Mouse (Mus musculus) kidney, adult 9 months (tissue): Measurements from ENCODE around the gene Tfam.

ENCODE experiments used
- DNase-seq: peaks from one replicate; pipeline ENCODE4 v3.0.0; 2022

Gene Tfam

DNA sequence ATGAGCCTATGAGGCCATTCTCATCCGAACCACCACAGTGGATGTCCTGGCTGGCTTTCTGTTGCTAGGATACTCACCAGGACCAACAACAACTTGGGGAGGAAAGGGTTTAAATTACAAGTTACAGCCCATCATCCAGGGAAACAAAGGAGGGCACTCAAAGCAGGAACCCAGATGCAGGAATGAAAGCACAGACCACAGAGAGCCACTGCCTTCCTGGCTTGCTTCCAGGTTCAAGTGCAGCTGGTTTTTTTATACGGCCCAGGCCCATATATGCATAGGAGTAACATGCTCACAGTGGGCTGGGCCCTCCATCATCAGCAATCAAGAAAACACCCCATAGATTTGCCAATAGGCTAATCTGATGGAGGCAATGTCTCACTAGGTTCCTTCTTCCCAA lies 15.4 kb downstream of the Tfam start:
- no peak for DNase-seq

DNA sequence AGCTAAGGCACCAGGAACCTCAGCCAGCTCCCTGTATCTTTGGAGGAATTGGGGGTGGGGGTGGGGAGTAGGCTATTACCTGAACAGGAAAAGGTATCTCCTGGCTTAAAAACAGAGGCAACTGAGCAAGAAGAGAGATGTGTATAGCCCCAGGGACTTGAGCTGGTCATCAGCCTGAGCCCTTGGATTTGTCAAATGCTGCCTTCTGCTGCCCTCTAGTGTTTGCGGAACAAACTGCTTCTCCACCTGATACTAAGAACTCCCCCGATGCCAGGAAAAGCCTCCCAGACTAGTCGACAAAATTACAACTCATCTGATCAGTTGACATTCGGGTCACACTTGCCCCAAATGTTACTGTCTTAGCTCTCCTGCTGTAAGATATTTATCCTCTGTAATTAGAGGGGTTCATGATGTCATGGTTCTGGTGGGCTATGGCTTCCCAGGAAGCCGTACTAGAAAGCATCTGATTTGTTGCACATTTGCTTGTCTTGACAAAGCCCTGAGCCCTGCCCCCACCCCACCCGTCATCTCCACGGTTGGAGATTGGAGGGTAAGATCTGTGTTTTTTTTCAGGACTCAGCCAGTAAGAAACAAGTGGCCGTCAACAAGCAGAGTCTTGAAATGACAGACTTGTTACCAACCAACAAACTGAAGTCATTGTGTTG lies 19.7 kb downstream of the Tfam start:
- peak; percentile 81 for DNase-seq

DNA sequence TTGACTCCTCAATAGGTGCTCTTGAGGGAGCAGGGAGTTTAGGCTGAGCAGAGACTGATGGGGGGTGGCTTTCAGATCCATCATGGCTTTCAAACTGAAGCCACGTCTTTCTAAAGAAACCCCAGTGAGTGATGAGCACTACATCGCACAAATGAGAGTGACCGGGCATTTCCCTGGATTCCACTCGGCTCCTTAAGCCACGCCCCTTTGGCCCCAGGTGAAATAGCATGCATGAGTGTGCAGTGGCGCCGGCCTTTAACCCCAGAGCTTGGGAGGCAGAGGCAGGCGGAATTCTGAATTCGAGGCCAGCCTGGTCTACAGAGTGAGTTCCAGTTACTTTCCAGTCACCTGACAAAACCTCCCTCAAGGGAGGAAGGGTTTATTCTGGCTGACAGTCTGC lies 22.1 kb downstream of the Tfam start:
- DNase-seq, result no peak

DNA sequence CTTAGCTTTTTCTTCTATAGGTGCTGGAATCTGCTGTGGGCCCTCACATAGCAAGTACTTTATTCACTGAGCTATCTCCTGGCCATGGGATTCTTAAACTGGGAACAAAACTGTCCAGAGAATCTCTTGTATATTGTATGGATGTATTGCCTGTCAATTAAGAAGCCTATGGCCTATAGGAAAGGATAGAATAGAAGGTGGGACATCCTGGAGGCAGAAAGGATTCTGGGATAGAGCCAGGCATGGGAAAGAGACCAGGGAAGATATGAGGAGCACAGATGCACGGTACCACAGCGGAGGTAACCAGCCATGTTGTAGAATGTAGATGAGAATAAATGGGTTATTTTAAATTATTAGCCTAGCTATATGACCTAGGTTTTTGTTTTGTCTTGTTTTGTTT lies 36.6 kb downstream of the Tfam start:
- no peak for DNase-seq

- no peak for DNase-seq
Observed at GRCm38 (mm10) chr10:71200964-71201363, 37.1 kb downstream of the Tfam start.

DNA sequence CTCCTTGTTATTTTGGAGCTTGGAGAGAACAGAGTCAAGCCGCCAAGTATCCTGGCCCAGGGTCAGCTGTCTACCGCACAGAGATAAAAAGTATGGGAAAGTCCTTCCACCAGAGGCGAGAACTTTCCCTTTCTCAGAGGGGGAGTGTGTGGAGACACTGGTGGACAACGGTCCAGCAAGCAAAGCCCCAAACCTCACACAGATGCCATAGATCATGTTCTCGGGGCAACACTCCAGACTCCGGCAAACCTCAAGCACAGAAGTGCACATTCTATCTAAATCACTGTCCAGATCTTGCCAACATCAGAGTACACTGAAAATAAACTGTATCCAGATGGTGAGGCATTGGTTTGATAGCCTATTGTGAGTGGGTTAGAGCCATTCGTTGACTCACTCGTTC lies 39.4 kb downstream of the Tfam start:
- peak; percentile 44 for DNase-seq

GRCm38 (mm10) chr10:71197036-71197785 lies 40.9 kb downstream of the Tfam start:
- DNase-seq, result no peak

- no peak for DNase-seq
Observed at GRCm38 (mm10) chr10:71195501-71195900, 42.6 kb downstream of the Tfam start.

GRCm38 (mm10) chr10:71194713-71195112 lies 43.4 kb downstream of the Tfam start:
- no peak for DNase-seq

GRCm38 (mm10) chr10:71193319-71193718 lies 44.8 kb downstream of the Tfam start:
- no peak for DNase-seq

GRCm38 (mm10) chr10:71192886-71193285 lies 45.2 kb downstream of the Tfam start:
- no peak for DNase-seq

DNA sequence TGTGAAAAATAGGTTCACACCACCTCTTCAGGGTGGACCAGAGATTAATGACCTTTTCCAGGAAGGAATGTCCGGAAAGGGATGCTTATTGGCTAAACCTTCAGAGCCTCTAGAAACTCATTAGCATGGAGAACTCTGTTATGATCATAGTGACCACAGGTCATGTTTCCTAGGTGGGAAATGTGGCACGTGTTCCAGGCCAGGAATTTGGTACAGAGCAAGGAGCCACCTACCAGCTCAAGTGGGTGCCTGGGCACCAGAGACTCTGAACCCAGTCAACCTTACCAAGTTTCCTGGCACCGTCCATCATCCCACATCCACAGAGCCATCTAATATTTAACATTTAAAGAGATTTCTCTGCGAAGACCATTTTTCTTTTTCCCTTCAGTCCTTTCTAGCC lies 49.4 kb downstream of the Tfam start:
- peak; percentile 63 for DNase-seq

DNA sequence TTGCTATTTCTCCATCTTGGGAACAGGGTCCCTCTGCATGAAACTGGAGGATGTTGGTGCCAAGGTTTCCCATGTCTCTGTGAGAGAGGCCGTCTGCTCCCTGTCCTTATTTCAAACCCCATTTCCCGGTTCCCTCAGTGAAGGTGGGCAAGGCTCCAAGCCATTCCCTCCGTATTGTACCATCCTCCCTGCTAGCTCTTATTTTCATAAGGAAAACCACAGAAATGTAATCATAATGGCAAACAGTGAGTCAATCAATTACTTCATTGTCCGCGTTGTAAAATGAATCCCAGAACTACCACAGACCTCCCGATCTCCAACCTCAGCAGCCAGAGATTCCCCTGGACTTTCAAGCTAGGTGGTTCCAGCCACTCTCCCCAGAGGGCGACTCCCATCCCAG lies 53.0 kb downstream of the Tfam start:
- DNase-seq, result no peak

DNA sequence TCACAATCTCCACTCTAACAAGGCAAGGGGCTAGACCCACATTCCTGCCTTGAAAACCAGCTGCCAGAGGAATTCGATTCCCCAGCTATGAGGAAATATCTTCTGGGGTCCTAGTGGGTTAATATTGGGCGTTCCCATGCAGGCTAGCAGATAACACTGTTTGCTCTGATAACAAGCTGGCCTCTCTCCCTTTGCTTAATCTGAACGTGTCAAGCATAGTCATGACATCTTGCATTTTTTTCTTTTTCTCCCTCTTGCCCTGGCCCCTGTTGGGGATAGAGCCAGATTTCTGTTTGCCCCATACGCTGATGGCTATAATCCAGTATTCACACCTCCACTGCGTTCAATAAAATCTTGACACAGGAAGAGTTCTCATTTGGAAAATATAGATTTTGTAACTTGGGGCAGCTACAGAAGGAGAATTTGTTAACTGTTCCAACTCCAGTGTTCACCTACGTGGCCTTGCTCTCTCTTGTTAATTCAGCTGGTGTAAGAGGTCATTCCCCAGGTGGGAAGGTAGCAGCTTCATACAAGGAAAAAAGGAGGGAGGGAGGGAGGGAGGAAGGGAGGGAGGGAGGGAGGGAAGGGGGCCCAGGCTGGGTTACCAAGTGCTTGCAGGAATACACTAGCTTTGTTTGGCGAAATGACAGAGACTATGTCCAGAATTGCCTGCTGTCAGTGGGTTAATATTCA lies 54.6 kb downstream of the Tfam start:
- DNase-seq, result no peak

GRCm38 (mm10) chr10:71181931-71182330 lies 56.1 kb downstream of the Tfam start:
- DNase-seq, result peak; percentile 58

- DNase-seq, result peak; percentile 67
Observed at GRCm38 (mm10) chr10:71181091-71181490, 57.0 kb downstream of the Tfam start.

DNA sequence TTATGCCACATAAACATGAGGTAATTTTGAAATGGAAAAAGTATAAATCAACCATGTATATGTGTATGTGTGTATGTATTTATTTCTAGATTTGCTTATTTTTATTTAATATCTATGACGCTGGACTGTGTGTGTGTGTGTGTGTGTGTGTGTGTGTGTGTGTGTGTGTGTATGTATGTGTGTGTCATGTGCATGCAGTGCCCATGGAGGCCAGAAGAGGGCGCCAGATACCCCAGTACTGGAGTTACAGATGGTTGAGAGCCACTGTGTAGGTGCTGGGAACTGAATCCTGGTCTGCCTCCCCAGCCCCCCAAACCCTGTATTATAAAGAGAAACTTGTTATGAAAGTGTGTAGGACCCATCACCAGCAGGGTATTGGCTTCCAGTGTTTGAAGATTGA lies 58.0 kb downstream of the Tfam start:
- DNase-seq, result no peak

GRCm38 (mm10) chr10:71177201-71177600 lies 60.9 kb downstream of the Tfam start:
- no peak for DNase-seq

GRCm38 (mm10) chr10:71176341-71176740 lies 61.7 kb downstream of the Tfam start:
- DNase-seq, result no peak
